Mouse (Mus musculus) CH12.LX (cell line): ENCODE measurements around the gene Sufu. TPM values are rescaled to one million over a fixed set of nuclear protein-coding genes. Genes with fewer than 3 reads are reported as not detected.

Source experiments
- DNase-seq: peaks from one replicate; pipeline ENCODE4 v3.0.0-alpha.2; 2013; ENCODE audit errors: extremely low read depth
- H3K27ac ChIP-seq: 2 replicates; pipeline ENCODE4 v1.5.1; 2012; ENCODE audit warnings: low read depth, mild to moderate bottlenecking, control low read depth, moderate library complexity; ENCODE audit not compliant: insufficient read depth
- H3K27me3 ChIP-seq: replicated peaks from 2 replicates; pipeline ENCODE3; 2012; ENCODE audit warnings: inconsistent platforms
- H3K36me3 ChIP-seq, 2 experiments: replicated peaks in 1 of 2; 2 replicates each; pipeline versions ENCODE3 to v1.6.1; 2012; ENCODE audit warnings: inconsistent platforms in 1 of 2, low read length in 1 of 2, mild to moderate bottlenecking in 1 of 2, mixed read lengths in 1 of 2, moderate library complexity in 1 of 2; ENCODE audit not compliant: control insufficient read depth in 1 of 2, insufficient read depth in 1 of 2
- H3K4me1 ChIP-seq, 2 experiments: 2 replicates each; pipeline ENCODE4 v1.6.1; 2012; ENCODE audit warnings: inconsistent platforms in 1 of 2, moderate library complexity in 1 of 2; ENCODE audit not compliant: insufficient read depth in 2 of 2, control insufficient read depth in 1 of 2
- H3K4me2 ChIP-seq: 2 replicates; pipeline ENCODE4 v1.6.1; 2012; ENCODE audit warnings: low read depth, mild to moderate bottlenecking, control low read depth; ENCODE audit not compliant: poor library complexity, insufficient read depth, severe bottlenecking
- H3K4me3 ChIP-seq, 3 experiments: fragments of 150-350 bp in 1 of 3; sonication (generic) in 1 of 3; replicated peaks in 1 of 3; 2 replicates each; pipeline versions ENCODE3 to v1.5.1; 2011 to 2012; ENCODE audit warnings: low read depth in 2 of 3, low read length in 2 of 3, mild to moderate bottlenecking in 2 of 3, moderate library complexity in 2 of 3, control low read depth in 1 of 3, improper control_type of control experiment in 1 of 3, inconsistent platforms in 1 of 3, mixed read lengths in 1 of 3; ENCODE audit not compliant: poor library complexity in 1 of 3
- H3K79me2 ChIP-seq: replicated peaks from 2 replicates; pipeline ENCODE4 v1.6.1; 2012; ENCODE audit warnings: mild to moderate bottlenecking, moderate library complexity; ENCODE audit not compliant: control insufficient read depth, poor library complexity, insufficient read depth, severe bottlenecking; ENCODE audit errors: extremely low read depth
- H3K9ac ChIP-seq: 2 replicates; pipeline ENCODE4 v1.6.1; 2012; ENCODE audit warnings: low read depth, mild to moderate bottlenecking, control low read depth, moderate library complexity; ENCODE audit not compliant: insufficient read depth
- H3K9me3 ChIP-seq: replicated peaks from 2 replicates; pipeline ENCODE3; 2012; ENCODE audit warnings: low read length, inconsistent platforms, mixed read lengths
- BHLHE40 ChIP-seq: IDR thresholded peaks from 2 replicates; pipeline ENCODE4 v1.6.1; 2011; ENCODE audit warnings: mild to moderate bottlenecking, low read depth, low read length, improper control_type of control experiment
- CTCF ChIP-seq, 2 experiments: IDR thresholded peaks in 1 of 2; conservative IDR thresholded peaks in 1 of 2; 2 replicates each; pipeline ENCODE4 v1.5.1; 2011 to 2012; ENCODE audit warnings: low read depth in 2 of 2, low read length in 2 of 2, improper control_type of control experiment in 1 of 2, inconsistent platforms in 1 of 2, mild to moderate bottlenecking in 1 of 2, moderate library complexity in 1 of 2
- EP300 ChIP-seq: IDR thresholded peaks from 2 replicates; pipeline ENCODE4 v1.6.1; 2011; ENCODE audit warnings: low read length, improper control_type of control experiment
- ETS1 ChIP-seq: conservative IDR thresholded peaks from 2 replicates; pipeline ENCODE4 v1.6.1; 2012; ENCODE audit warnings: low read depth, mild to moderate bottlenecking, inconsistent platforms, low read length, improper control_type of control experiment, moderate library complexity
- IRF4 ChIP-seq: IDR thresholded peaks from 2 replicates; pipeline ENCODE4 v1.6.1; 2014; ENCODE audit warnings: low read depth, mild to moderate bottlenecking, inconsistent platforms, low read length, improper control_type of control experiment
- JUND ChIP-seq: conservative IDR thresholded peaks from 2 replicates; pipeline ENCODE4 v1.6.1; 2011; ENCODE audit warnings: low read depth, low read length, improper control_type of control experiment
- MAX ChIP-seq: IDR thresholded peaks from 2 replicates; pipeline ENCODE4 v1.6.1; 2011; ENCODE audit warnings: low read length, improper control_type of control experiment
- NRF1 ChIP-seq: IDR thresholded peaks from 2 replicates; pipeline ENCODE4 v1.6.1; 2014; ENCODE audit warnings: low read depth, mild to moderate bottlenecking, inconsistent platforms, low read length, improper control_type of control experiment, moderate library complexity
- PAX5 ChIP-seq: IDR thresholded peaks from 2 replicates; pipeline ENCODE4 v1.6.1; 2012; ENCODE audit warnings: low read length, inconsistent platforms, mixed read lengths
- RAD21 ChIP-seq: IDR thresholded peaks from 2 replicates; pipeline ENCODE4 v1.6.1; 2011; ENCODE audit warnings: low read depth, mild to moderate bottlenecking, low read length, improper control_type of control experiment, moderate library complexity
- SMC3 ChIP-seq: IDR thresholded peaks from 2 replicates; pipeline ENCODE4 v1.6.1; 2011; ENCODE audit warnings: low read depth, low read length, improper control_type of control experiment
- UBTF ChIP-seq: IDR thresholded peaks from 2 replicates; pipeline ENCODE4 v1.6.1; 2012; ENCODE audit warnings: low read depth, mild to moderate bottlenecking, inconsistent platforms, low read length, improper control_type of control experiment, moderate library complexity
- USF1 ChIP-seq: IDR thresholded peaks from 2 replicates; pipeline ENCODE4 v1.6.1; 2014; ENCODE audit warnings: low read depth, mild to moderate bottlenecking, inconsistent platforms, low read length, improper control_type of control experiment
- USF2 ChIP-seq: conservative IDR thresholded peaks from 2 replicates; pipeline ENCODE4 v1.6.1; 2011; ENCODE audit warnings: low read depth, low read length, improper control_type of control experiment
- ZKSCAN1 ChIP-seq: IDR thresholded peaks from 2 replicates; pipeline ENCODE4 v1.6.1; 2012; ENCODE audit warnings: low read depth, inconsistent platforms, low read length, improper control_type of control experiment, borderline replicate concordance
- dilution Hi-C: fragments of 300-500 bp; cut with MboI; formaldehyde crosslinking; loops from 2 replicates; pipeline ENCODE4 v1.14.3; 2020; ENCODE audit warnings: low sequenced_read_pairs; ENCODE audit not compliant: extremely low pct_unique_long_range_greater_than_20kb, extremely low pct_ligation_motif_present
- in situ Hi-C: fragments of 300-500 bp; cut with MboI; formaldehyde crosslinking; loops from 3 replicates; pipeline ENCODE4 v1.14.3; 2019; ENCODE audit warnings: low sequenced_read_pairs, low pct_ligation_motif_present, low pct_unique_long_range_greater_than_20kb, mixed read lengths
- polyA plus RNA-seq: library from polyadenylated mRNA; unstranded; fragments of >175 nt; gene quantifications from 2 replicates; pipeline ENCODE4 v1.2.1, GENCODE M21; 2012; ENCODE audit warnings: low read depth; ENCODE audit not compliant: insufficient read length
- total RNA-seq, 2 experiments: library from RNA; depleted of rRNA; stranded (reverse); fragments of 300-350 nt in 1 of 2; fragments of >200 nt in 1 of 2; gene quantifications; 2 replicates each; pipeline ENCODE4 v1.2.3; 2012 to 2014

Sufu gene
- total and polyA plus RNA-seq, 3 experiments, result 3.6 to 22.6 (median 9.8) TPM

DNA sequence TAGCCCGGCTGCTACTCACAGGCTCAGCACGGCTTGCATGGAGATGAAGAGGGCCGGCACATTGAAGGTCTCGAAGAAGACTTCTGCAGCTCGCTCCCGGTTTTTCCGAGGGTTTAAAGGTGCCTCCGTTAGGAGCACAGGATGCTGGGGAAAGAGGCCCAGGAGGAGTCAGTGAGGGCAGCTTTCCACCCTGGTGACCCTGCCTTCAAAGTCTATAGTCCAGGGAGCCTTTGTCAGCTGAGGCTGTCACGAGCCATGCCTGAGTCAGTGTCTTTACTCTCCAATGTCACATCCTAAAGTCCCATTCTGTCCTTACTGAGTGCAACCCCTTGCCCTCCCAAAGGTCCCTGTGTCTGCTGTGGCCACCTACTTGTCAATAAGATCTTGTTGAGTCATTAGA lies 14.4 kb upstream of the Sufu start:
- no peak overlapping the region for H3K4me2 ChIP-seq
- in situ Hi-C loops, result no loop called here

DNA sequence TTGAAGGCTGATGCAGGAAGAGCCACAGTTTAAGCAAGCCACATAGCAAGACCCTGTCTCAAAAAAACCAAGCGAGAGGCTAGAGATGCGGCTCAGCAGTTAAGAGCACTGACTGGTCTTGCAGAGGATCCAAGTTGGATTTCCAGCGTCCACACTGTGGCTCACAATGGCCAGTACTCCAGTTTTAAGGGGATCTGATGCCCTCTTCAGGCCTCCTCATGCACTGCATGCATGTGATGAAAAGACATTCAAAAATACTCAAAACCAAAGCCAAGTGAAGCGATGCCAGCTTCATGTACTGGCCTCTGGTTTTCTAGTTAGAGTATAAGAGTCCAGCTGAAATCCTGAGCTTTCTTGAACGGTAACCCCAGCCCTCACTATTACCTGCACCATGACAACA lies 6.8 kb upstream of the Sufu start:
- Histone ChIP-seq H3K79me2 (peaks cover 60% of the 10 kb centered on the region), H3K4me2 (no peak overlapping the region), H3K4me3 (no peak overlapping the region), H3K27ac (no peak overlapping the region), H3K27me3 (no peaks in the 10 kb centered on the region), H3K4me1 (peaks cover 2 to 21% of the 10 kb centered on the region in 2 experiments; a peak in 2 of 4 replicates), H3K36me3 (peaks cover 20 to 61% of the 10 kb centered on the region in 2 experiments), H3K9ac (no peak overlapping the region), H3K9me3 (no peaks in the 10 kb centered on the region)
- no peak for TF ChIP-seq ETS1
- peak; percentile 15 for TF ChIP-seq RAD21
- TF ChIP-seq CTCF (conservative IDR thresholded peaks at IDR 0.05 in 1 of 2, IDR thresholded peaks at IDR 0.05 in 1 of 2; ENCODE audit: low read depth in 2 of 2, low read length in 2 of 2), result peak; percentile 41 to 42; a peak in 2 of 4 replicates
- in situ Hi-C loops, result loop anchor here (5.0 to 10.0 kb wide), 2 partner anchors 33 to 195 kb away; no protein-coding TSS in a partner anchor
- dilution Hi-C loops, result no loop called here
- no peak for DNase-seq

More for the DNA sequence above, 14.4 kb upstream of the Sufu start:
- H3K27me3 ChIP-seq, result no peaks in the 10 kb centered on the region
- peaks cover 76 to 92% of the 10 kb centered on the region in 2 experiments for H3K36me3 ChIP-seq
- DNase-seq, result no peak
- no peak overlapping the region for H3K9ac ChIP-seq
- dilution Hi-C loops, result no loop called here
- H3K4me1 ChIP-seq, result no peaks in the 10 kb centered on the region
- no peak overlapping the region for H3K27ac ChIP-seq
- no peak overlapping the region for H3K4me3 ChIP-seq
- H3K79me2 ChIP-seq, result no peaks in the 10 kb centered on the region; the same call in none of the 2 replicates
- TF ChIP-seq MAX, result no peak
- no peak for TF ChIP-seq BHLHE40
- no peak for TF ChIP-seq PAX5
- TF ChIP-seq JUND, result no peak
- no peak for TF ChIP-seq ZKSCAN1
- TF ChIP-seq NRF1, result no peak
- no peak for TF ChIP-seq RAD21
- no peak for TF ChIP-seq EP300
- no peak for TF ChIP-seq IRF4
- TF ChIP-seq, all 38 proteins: peak for 0
- no peaks in the 10 kb centered on the region for H3K9me3 ChIP-seq

DNA sequence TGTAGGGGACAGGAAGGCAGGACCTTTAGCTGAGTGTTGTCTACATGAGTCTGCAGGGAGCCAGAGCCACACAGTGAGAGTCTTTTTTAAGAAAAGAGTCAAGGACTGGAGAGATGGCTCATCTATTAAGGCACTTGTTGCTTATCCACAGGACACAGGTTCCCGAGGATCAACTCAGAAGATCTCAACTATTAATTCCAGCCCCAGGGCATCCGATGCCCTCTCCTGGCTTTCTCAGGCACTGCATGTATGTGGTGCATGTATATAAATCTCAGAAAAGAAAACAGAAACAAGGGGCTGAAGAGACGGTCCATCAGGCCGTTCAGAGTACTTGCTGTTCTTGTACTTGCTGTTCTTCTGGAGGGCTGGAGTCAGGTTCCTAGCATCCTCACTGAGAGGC lies 4.7 kb upstream of the Sufu start:
- H3K9me3 ChIP-seq, result no peaks in the 10 kb centered on the region
- H3K36me3 ChIP-seq, result peaks cover 15 to 46% of the 10 kb centered on the region in 2 experiments
- H3K4me3 ChIP-seq, result no peak overlapping the region
- no peaks in the 10 kb centered on the region for H3K27me3 ChIP-seq
- peaks cover 60% of the 10 kb centered on the region for H3K79me2 ChIP-seq
- TF ChIP-seq CTCF (conservative IDR thresholded peaks at IDR 0.05 in 1 of 2, IDR thresholded peaks at IDR 0.05 in 1 of 2; ENCODE audit: low read depth in 2 of 2, low read length in 2 of 2), result peak; percentile 50 to 69
- no peak for TF ChIP-seq UBTF
- TF ChIP-seq USF1, result no peak
- no peak for TF ChIP-seq USF2
- TF ChIP-seq RAD21, result peak; percentile 48
- TF ChIP-seq SMC3, result peak; percentile 47
- dilution Hi-C loops, result no loop called here
- peaks cover 2 to 21% of the 10 kb centered on the region in 2 experiments; a peak in 2 of 4 replicates for H3K4me1 ChIP-seq
- H3K4me2 ChIP-seq, result no peak overlapping the region
- no peak overlapping the region for H3K9ac ChIP-seq
- in situ Hi-C loops, result loop anchor here (5.0 to 10.0 kb wide), 2 partner anchors 35 to 193 kb away; no protein-coding TSS in a partner anchor
- peak; percentile 61 for DNase-seq
- H3K27ac ChIP-seq, result no peak overlapping the region
